Mouse (Mus musculus) left cerebral cortex, adult 11 months (tissue): ENCODE measurements around the gene Ash1l.

Experiments used
- DNase-seq: peaks from one replicate; pipeline ENCODE4 v3.0.0; 2022; ENCODE audit warnings: low spot score

The Ash1l gene

GRCm38 (mm10) chr3:89091811-89092508 lies 141.5 kb downstream of the Ash1l start:
- no peak for DNase-seq

DNA sequence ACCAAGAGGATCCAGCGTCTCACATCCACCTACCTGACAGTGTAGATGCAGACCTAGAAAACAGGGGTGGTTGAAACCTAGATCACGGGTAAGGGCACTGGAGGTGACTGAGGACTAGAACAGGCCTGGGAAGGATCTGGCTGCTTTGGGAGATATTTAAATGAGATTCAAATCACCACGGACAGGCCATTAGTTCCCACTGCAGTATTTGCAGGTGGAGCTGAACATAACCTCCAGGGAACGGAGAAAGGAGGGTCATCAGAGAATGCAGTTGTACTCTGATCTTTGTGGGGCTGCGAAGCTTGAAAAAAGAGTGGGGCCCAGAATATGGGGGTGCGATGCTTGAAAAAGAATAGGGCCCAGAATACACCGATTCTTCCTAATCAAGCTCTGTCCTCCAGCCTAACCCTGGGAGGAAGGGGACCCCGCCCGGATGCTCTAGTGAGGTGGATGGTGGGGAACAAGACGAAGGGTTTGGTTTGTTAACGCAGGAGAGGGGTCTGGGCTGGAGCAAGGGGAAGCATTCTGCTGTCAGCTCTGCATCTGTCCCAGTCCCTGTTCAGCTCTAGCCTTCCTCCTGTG lies 142.2 kb downstream of the Ash1l start:
- no peak for DNase-seq

- peak; percentile 88 for DNase-seq
These were observed 142.8 kb downstream of the Ash1l start, which contains the start of gene Rusc1 for GRCm38 (mm10) chr3:89093175-89093574. Rusc1 (minus strand) TSS chr3:89093311.

DNA sequence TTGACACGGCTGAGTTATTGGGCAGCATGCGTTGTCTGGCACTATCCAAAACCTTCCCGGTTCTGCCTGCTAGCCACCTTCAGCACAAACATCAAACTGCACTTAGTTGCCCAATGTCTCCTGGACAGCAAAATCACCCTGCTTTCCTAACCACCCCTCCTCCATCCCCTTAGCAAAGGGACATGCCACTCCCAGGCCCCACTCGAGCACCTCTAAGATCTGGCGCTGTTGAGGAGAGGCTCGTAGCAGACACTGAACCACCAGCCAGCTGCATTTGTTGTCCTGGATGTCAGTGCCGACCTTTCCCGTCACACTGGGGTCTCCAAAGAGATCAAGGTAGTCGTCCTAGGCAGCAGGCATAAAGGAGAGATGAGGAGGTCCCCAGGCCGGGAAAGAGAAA lies 143.6 kb downstream of the Ash1l start:
- no peak for DNase-seq

GRCm38 (mm10) chr3:89100811-89101210 lies 150.4 kb downstream of the Ash1l start, which contains the start of gene Gm43738:
Gm43738 (minus strand) TSS chr3:89101099.
- DNase-seq: no peak

DNA sequence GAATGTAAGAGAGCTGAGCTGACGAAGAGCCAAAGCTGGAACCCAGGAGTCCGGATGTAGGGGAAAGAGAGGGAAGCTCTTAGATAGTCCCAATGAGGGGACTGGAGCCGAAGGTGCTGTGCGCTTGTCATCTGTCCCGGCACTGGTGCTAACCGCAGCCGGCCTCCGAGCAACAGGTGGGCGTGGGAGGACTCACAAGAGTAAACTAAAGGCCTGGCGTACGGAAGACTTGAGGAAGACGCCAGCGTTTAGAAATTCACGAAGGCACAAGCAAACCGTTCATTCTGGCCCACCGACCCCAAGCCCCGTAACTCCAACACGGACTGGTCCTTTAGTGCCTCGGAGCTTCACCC lies 151.0 kb downstream of the Ash1l start:
- DNase-seq: no peak

DNA sequence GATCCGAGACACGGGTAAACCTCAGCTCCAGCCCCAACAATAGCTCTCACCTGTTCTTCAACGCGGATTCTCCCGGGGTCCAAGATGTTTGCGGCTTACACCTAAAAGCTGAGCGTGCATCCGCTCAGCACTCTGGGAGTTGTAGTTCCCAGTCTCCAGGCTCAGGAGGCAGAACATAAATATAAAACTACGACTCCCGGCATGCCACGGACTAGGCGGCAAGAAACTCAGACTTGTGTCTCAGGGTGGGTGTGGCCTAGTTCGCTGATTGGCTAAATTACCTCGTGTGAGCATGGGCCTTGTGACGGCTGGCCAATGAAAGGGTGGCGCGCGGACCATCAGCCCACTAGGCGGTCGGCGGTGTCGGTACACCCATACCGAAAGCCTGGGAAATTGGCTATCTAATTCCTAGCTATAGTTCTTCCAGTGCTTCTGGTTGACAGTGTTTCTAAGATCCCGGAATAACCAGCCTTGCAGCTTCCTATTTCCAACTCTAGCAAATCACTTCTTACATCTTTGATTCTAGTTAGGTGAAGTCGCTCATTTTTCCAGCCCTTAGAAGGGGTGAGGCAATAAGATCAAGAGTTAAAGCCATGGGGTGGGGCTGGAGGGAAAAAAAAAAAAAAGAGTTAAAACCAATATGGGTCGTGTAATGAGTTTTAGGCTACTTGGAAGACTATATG lies 151.5 kb downstream of the Ash1l start, which contains the start of gene Fdps:
TSS of gene Fdps (minus strand) at position 148 of the 683 bp plus-strand sequence.
- peak; percentile 99 for DNase-seq

GRCm38 (mm10) chr3:89102495-89103290 lies 152.3 kb downstream of the Ash1l start:
- DNase-seq: no peak

- no peak for DNase-seq
These were observed 152.8 kb downstream of the Ash1l start for GRCm38 (mm10) chr3:89103291-89103595.

DNA sequence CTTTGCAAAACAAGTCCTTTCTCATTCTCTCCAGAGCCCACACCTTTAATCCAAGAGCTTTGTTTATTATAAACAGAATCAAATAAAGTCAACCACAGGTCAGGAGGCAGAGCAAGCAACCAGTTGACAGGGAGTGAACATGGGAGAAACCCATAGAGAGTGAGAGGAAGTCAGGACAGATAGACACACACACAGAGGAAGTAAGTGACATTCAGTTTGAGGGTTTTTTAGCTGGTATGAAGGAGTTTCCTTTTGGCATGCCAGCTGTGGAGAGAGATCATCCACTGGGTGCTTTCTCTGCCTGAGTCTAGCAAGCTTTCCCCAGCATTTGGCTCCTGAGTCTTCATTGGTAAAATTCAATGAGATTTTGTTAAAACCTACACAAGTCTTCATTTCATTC lies 156.5 kb downstream of the Ash1l start:
- DNase-seq: no peak

- DNase-seq: no peak
These were observed 157.1 kb downstream of the Ash1l start for GRCm38 (mm10) chr3:89107545-89107944.

- no peak for DNase-seq
These were observed 157.7 kb downstream of the Ash1l start for GRCm38 (mm10) chr3:89108146-89108545.

- no peak for DNase-seq
These were observed 162.6 kb downstream of the Ash1l start for GRCm38 (mm10) chr3:89113058-89113457.

DNA sequence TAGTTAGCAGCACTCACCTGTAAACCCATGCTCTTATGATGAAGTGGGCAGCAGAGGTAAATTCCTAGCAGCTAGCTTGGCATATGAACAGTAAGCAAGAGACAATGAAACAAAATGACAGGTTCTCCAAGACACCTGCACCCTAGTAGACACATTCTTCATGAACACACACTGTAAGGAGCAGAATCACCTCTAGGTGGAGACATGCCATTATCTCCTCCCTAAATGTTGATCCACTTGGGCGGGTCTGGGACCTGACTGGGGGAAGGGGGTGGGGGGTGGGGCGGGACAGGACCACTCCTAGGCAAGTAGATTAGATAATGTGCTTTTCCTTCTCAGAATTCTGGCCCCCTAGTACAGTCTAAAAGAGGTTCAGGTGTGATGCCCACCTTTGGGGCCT lies 165.1 kb downstream of the Ash1l start:
- DNase-seq: no peak

GRCm38 (mm10) chr3:89123313-89123712 lies 172.9 kb downstream of the Ash1l start:
- no peak for DNase-seq

- DNase-seq: no peak
These were observed 173.8 kb downstream of the Ash1l start for GRCm38 (mm10) chr3:89124241-89124640.

DNA sequence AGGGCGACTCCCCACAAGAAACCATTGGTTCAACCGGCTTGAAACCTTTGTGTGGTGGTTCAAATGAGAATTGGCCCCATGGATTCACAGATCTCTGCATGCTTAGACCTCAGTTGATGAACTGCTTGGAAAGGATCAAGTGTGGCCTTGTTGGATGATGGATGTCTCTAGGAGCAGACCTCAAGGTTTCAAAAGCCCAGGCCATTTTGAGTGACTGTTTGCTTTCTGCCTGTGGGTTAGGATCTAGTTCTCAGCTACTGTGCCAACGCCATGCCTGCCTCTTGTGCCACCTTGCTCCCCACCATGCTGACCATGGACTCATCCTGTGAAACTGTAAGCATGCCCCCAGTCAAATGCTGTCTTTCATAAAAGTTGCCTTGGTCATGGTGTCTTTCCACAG lies 175.6 kb downstream of the Ash1l start:
- no peak for DNase-seq
